Mouse (Mus musculus): ENCODE results near the gene Sugp1. TPM values are rescaled to one million over a fixed set of nuclear protein-coding genes. Genes with fewer than 3 reads are reported as not detected.

Sugp1 gene
- polyA plus RNA-seq, 1 experiment from 2014 or later = 50.7 TPM

DNA sequence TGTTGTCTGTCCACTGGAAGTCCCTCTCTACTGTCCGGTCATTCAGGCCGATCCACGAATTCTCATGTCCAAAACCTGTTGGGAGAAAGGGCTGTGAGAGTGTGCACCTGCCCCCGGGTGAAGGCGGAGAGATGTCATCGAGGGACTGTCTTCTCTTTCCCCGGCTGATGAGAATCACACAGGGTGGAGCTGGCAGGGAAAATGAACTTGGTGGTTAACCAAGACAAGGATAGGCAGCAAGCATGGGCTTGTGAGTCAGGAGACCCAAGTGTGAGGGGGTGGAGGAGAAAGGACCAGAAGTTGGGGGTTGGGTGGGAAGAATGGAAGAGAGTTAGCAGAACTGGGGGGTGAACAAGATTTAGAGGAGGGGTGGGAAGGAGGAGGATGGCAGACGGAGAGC is 57.6 kb downstream of the Sugp1 start:
- WGBS = 82% methylated on average over 8 of the region's 8 CpGs
- no peak overlapping the region for H3K4me3 ChIP-seq (ENCODE audit: low read length)
- no peak for ATAC-seq (ENCODE audit: low FRiP score, low TSS enrichment)
- no peaks in the 10 kb centered on the region for H3K36me3 ChIP-seq (ENCODE audit: insufficient read depth, low read length)
- H3K4me2 ChIP-seq (replicated peaks; ENCODE audit: low read depth, low read length) = no peak overlapping the region
- no peaks in the 10 kb centered on the region for H3K9me3 ChIP-seq (ENCODE audit: low read length)
- H3K27me3 ChIP-seq (ENCODE audit: insufficient read depth, low read length) = no peaks in the 10 kb centered on the region
- H3K27ac ChIP-seq (ENCODE audit: low read length) = no peak overlapping the region
- H3K9ac ChIP-seq (replicated peaks; ENCODE audit: low read length) = no peak overlapping the region
- no peaks in the 10 kb centered on the region for H3K4me1 ChIP-seq (ENCODE audit: insufficient read depth, low read length)

DNA sequence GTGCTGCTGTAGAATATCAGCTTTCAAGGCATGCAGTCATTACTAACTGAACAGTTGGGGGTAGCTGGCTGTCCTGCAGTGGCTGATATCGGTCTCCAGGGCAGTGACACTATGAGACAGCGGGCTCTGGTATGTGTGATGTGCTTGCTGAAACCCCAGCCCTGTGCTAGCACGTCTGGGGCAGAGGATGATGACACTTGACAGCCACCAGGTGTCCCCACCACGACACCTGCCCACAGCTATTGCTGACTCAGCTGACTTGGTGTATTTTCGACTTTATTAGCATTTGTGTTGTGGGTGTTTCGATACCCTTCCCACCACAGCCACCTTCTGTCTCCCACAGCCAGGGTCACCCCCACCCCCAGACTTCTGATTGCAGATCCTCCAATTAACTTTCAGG is 61.9 kb downstream of the Sugp1 start:
- H3K36me3 ChIP-seq (ENCODE audit: insufficient read depth, low read length) = no peaks in the 10 kb centered on the region
- no peak overlapping the region for H3K27ac ChIP-seq (ENCODE audit: low read length)
- no peak overlapping the region for H3K9ac ChIP-seq (replicated peaks; ENCODE audit: low read length)
- no peaks in the 10 kb centered on the region for H3K9me3 ChIP-seq (ENCODE audit: low read length)
- H3K27me3 ChIP-seq (ENCODE audit: insufficient read depth, low read length) = peaks cover 2% of the 10 kb centered on the region; the same call in 1 of the 2 replicates
- 13% methylated on average over 6 of the region's 6 CpGs for WGBS
- no peak overlapping the region for H3K4me2 ChIP-seq (replicated peaks; ENCODE audit: low read depth, low read length)
- no peaks in the 10 kb centered on the region for H3K4me1 ChIP-seq (ENCODE audit: insufficient read depth, low read length)
- ATAC-seq (ENCODE audit: low FRiP score, low TSS enrichment) = 0 out of 2 replicates have a peak, but pooled peaks have one; percentile 67
- no peak overlapping the region for H3K4me3 ChIP-seq (ENCODE audit: low read length)

DNA sequence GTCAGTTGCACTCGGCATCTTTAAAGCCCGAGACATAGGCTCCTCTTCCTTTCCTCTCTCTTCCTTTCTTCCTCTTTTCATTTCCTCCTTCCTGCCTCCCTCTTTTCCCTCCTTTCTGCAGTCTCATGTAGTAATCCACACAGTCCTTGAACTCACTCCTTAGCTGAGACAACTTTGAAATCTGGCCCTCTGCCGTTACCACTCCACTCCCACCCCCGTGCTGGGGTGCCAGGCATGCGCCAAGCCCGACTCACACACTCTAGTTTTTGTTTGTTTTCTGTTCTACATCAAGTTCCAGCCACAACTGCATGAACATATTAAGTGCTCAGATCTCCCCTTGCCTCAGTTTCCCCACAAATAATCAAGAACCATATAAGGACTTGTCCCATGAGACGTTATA is 62.3 kb downstream of the Sugp1 start:
- no peak overlapping the region for H3K27ac ChIP-seq (ENCODE audit: low read length)
- no peaks in the 10 kb centered on the region for H3K36me3 ChIP-seq (ENCODE audit: insufficient read depth, low read length)
- H3K4me1 ChIP-seq (ENCODE audit: insufficient read depth, low read length) = no peaks in the 10 kb centered on the region
- H3K9ac ChIP-seq (replicated peaks; ENCODE audit: low read length) = no peak overlapping the region
- H3K4me2 ChIP-seq (replicated peaks; ENCODE audit: low read depth, low read length) = no peak overlapping the region
- H3K4me3 ChIP-seq (ENCODE audit: low read length) = no peak overlapping the region
- 75% methylated on average over 7 of the region's 7 CpGs for WGBS
- peaks cover 4% of the 10 kb centered on the region; the same call in 1 of the 2 replicates for H3K27me3 ChIP-seq (ENCODE audit: insufficient read depth, low read length)
- no peaks in the 10 kb centered on the region for H3K9me3 ChIP-seq (ENCODE audit: low read length)
- no peak for ATAC-seq (ENCODE audit: low FRiP score, low TSS enrichment)

GRCm38 (mm10) chr8:70110451-70110850 is 67.8 kb downstream of the Sugp1 start:
- peaks cover 52% of the 10 kb centered on the region for H3K27me3 ChIP-seq (ENCODE audit: insufficient read depth, low read length)

GRCm38 (mm10) chr8:70111192-70111795 is 68.7 kb downstream of the Sugp1 start:
- H3K36me3 ChIP-seq (ENCODE audit: insufficient read depth, low read length) = no peaks in the 10 kb centered on the region
- no peaks in the 10 kb centered on the region for H3K4me1 ChIP-seq (ENCODE audit: insufficient read depth, low read length)
- H3K4me3 ChIP-seq (ENCODE audit: low read length) = no peak overlapping the region
- 46% methylated on average over 23 of the region's 23 CpGs for WGBS
- no peak; the same call in 1 of the 2 replicates for ATAC-seq (ENCODE audit: low FRiP score, low TSS enrichment)
- no peak overlapping the region for H3K4me2 ChIP-seq (replicated peaks; ENCODE audit: low read depth, low read length)
- H3K9ac ChIP-seq (replicated peaks; ENCODE audit: low read length) = no peak overlapping the region
- H3K27ac ChIP-seq (ENCODE audit: low read length) = no peak overlapping the region
- no peaks in the 10 kb centered on the region for H3K9me3 ChIP-seq (ENCODE audit: low read length)
- H3K27me3 ChIP-seq (ENCODE audit: insufficient read depth, low read length) = peaks cover 52% of the 10 kb centered on the region

More at GRCm38 (mm10) chr8:70110451-70110850, 67.8 kb downstream of the Sugp1 start:
- Histone ChIP-seq H3K4me2 (replicated peaks; ENCODE audit: low read depth, low read length) (no peak overlapping the region), H3K9me3 (ENCODE audit: low read length) (no peaks in the 10 kb centered on the region), H3K27ac (ENCODE audit: low read length) (no peak overlapping the region), H3K9ac (replicated peaks; ENCODE audit: low read length) (no peak overlapping the region), H3K36me3 (ENCODE audit: insufficient read depth, low read length) (no peaks in the 10 kb centered on the region), H3K4me1 (ENCODE audit: insufficient read depth, low read length) (no peaks in the 10 kb centered on the region), H3K4me3 (ENCODE audit: low read length) (no peak overlapping the region)
- WGBS = 79% methylated on average over 2 of the region's 2 CpGs
- ATAC-seq (ENCODE audit: low FRiP score, low TSS enrichment) = no peak

- Histone ChIP-seq H3K4me1 (ENCODE audit: insufficient read depth, low read length) (no peaks in the 10 kb centered on the region), H3K27ac (ENCODE audit: low read length) (no peak overlapping the region), H3K9me3 (ENCODE audit: low read length) (no peaks in the 10 kb centered on the region), H3K4me2 (replicated peaks; ENCODE audit: low read depth, low read length) (no peak overlapping the region), H3K9ac (replicated peaks; ENCODE audit: low read length) (no peak overlapping the region), H3K27me3 (ENCODE audit: insufficient read depth, low read length) (peaks cover 64% of the 10 kb centered on the region), H3K36me3 (ENCODE audit: insufficient read depth, low read length) (no peaks in the 10 kb centered on the region), H3K4me3 (ENCODE audit: low read length) (no peak overlapping the region)
- 8% methylated on average over 43 of the region's 43 CpGs for WGBS
- no peak for ATAC-seq (ENCODE audit: low FRiP score, low TSS enrichment)
Observed at GRCm38 (mm10) chr8:70112401-70113016, 69.9 kb downstream of the Sugp1 start.

- WGBS = 18% methylated on average over 6 of the region's 6 CpGs
- H3K36me3 ChIP-seq (ENCODE audit: insufficient read depth, low read length) = no peaks in the 10 kb centered on the region
- H3K4me3 ChIP-seq (ENCODE audit: low read length) = no peak overlapping the region
- H3K9me3 ChIP-seq (ENCODE audit: low read length) = no peaks in the 10 kb centered on the region
- no peak overlapping the region for H3K27ac ChIP-seq (ENCODE audit: low read length)
- no peak overlapping the region for H3K9ac ChIP-seq (replicated peaks; ENCODE audit: low read length)
- H3K27me3 ChIP-seq (ENCODE audit: insufficient read depth, low read length) = peaks cover 82% of the 10 kb centered on the region
- no peak overlapping the region for H3K4me2 ChIP-seq (replicated peaks; ENCODE audit: low read depth, low read length)
- H3K4me1 ChIP-seq (ENCODE audit: insufficient read depth, low read length) = no peaks in the 10 kb centered on the region
- no peak for ATAC-seq (ENCODE audit: low FRiP score, low TSS enrichment)
Observed at GRCm38 (mm10) chr8:70114488-70114887, 71.9 kb downstream of the Sugp1 start.

DNA sequence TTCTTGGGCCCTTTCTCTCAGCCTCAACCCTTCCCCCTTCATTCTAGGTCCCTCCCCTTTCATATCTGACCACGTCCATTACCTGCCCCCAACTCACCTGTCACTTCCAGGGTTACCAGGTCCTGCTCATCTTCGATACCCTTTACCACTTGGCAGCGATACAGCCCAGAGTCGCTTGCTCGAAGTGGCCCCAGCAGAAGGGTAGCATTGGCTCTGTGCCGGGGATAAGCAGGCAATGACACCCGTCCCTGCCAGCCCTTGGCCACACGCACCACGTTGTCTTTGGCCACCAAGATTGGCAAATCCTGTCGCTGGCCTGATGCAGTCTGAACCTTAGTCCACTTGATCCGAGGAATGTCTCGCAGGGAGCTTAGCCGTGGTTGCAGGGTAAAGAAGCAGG is 72.3 kb downstream of the Sugp1 start:
- Histone ChIP-seq H3K9me3 (ENCODE audit: low read length) (no peaks in the 10 kb centered on the region), H3K36me3 (ENCODE audit: insufficient read depth, low read length) (no peaks in the 10 kb centered on the region), H3K4me2 (replicated peaks; ENCODE audit: low read depth, low read length) (no peak overlapping the region), H3K4me1 (ENCODE audit: insufficient read depth, low read length) (no peaks in the 10 kb centered on the region), H3K27ac (ENCODE audit: low read length) (no peak overlapping the region), H3K27me3 (ENCODE audit: insufficient read depth, low read length) (peaks cover 83% of the 10 kb centered on the region), H3K9ac (replicated peaks; ENCODE audit: low read length) (no peak overlapping the region), H3K4me3 (ENCODE audit: low read length) (no peak overlapping the region)
- ATAC-seq (ENCODE audit: low FRiP score, low TSS enrichment) = no peak
- WGBS = 71% methylated on average over 13 of the region's 13 CpGs

DNA sequence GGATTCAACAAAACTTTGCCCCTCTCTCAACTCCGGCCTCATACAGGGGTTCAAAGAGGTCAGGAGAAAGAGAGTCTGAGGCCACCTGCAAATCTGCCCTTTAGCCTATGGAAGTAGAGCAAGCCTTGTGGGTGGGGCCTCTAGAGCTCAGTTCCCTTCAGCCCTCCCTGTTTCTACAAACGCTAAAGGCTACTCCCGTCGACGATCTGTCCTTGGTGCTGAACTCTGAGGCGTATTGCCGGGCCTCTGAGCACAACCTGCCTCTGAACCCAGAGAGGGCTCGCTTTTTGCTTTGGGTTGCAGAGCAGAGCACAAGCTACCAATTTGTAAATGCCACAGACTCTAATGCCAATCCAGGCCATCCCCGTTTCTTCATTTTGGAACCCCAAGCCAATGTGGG is 75.0 kb downstream of the Sugp1 start:
- no peak overlapping the region for H3K27ac ChIP-seq (ENCODE audit: low read length)
- H3K9ac ChIP-seq (replicated peaks; ENCODE audit: low read length) = no peak overlapping the region
- H3K36me3 ChIP-seq (ENCODE audit: insufficient read depth, low read length) = no peaks in the 10 kb centered on the region
- no peak overlapping the region for H3K4me2 ChIP-seq (replicated peaks; ENCODE audit: low read depth, low read length)
- no peaks in the 10 kb centered on the region for H3K9me3 ChIP-seq (ENCODE audit: low read length)
- 4% methylated on average over 9 of the region's 9 CpGs for WGBS
- peaks cover 73% of the 10 kb centered on the region for H3K27me3 ChIP-seq (ENCODE audit: insufficient read depth, low read length)
- no peak; the same call in 1 of the 2 replicates for ATAC-seq (ENCODE audit: low FRiP score, low TSS enrichment)
- H3K4me3 ChIP-seq (ENCODE audit: low read length) = no peak overlapping the region
- peaks cover 5% of the 10 kb centered on the region for H3K4me1 ChIP-seq (ENCODE audit: insufficient read depth, low read length)

Data from kidney, embryonic 16.5 days (tissue).